Comparison of ENCODE assay signal across 23 mouse cellular contexts in the genomic region with DNA sequence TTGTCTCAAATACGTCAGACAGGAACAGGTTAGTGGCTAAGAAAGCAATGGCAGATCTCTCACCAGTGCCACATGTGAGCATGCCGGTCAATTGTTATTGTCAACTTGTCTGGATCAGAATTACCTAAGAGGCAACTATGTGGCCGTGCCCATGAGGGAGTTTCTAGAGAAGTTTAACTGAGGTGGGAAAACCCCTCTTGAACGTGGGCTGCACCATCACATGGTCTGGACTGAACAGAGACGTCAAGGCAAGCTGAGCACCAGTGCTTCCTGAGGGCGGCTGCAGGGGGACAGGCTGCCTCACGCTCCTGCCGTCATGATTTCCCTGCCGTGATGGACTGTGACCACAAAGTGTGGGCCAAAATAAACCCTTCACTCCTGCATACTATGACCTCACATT. TPM values are rescaled to one million over a fixed set of nuclear protein-coding genes. Genes with fewer than 3 reads are reported as not detected.
"Had no signal": no experiment of that assay in that cellular context is flagged by ENCODE, and none has a peak within 500 bp of the region (broad histone marks: within the 10 kb centered on the region; RNA-seq: fewer than 3 reads in every experiment).

No protein-coding gene starts in this region.

- H3K36me3 ChIP-seq: liver, embryonic 13.5 days; lung, embryonic 15.5 days; midbrain, embryonic 10.5 days; stomach, embryonic 15.5 days had no signal

- H3K4me1 ChIP-seq: stomach, embryonic 15.5 days had no signal

- H3K9me3 ChIP-seq: liver, embryonic 13.5 days; lung, embryonic 15.5 days; midbrain, embryonic 10.5 days; neural tube, embryonic 15.5 days; stomach, embryonic 15.5 days had no signal

- H3K27me3 ChIP-seq: liver, embryonic 13.5 days; lung, embryonic 15.5 days; neural tube, embryonic 15.5 days; stomach, embryonic 15.5 days had no signal

- H3K9ac ChIP-seq: liver, embryonic 13.5 days; liver, postnatal 0 days; lung, embryonic 15.5 days; neural tube, embryonic 15.5 days; stomach, embryonic 15.5 days had no signal

- H3K4me3 ChIP-seq: liver, embryonic 13.5 days; lung, embryonic 15.5 days; midbrain, embryonic 10.5 days; myocyte; neural tube, embryonic 15.5 days; stomach, embryonic 15.5 days had no signal

- H3K27ac ChIP-seq: kidney, postnatal 0 days; liver, embryonic 13.5 days; lung, embryonic 15.5 days; macrophage; midbrain, embryonic 10.5 days; neural tube, embryonic 15.5 days; stomach, embryonic 15.5 days had no signal

- H3K4me2 ChIP-seq: liver, embryonic 13.5 days; lung, embryonic 15.5 days; neural tube, embryonic 15.5 days; stomach, embryonic 15.5 days had no signal

- DNase-seq: kidney, adult 11 months; kidney, adult 9 months; kidney, postnatal 36 days; layer of hippocampus, adult 9-11 months; layer of hippocampus, postnatal 36 days; left cerebral cortex, postnatal 4 days; liver; liver, embryonic 13.5 days; liver, postnatal 0 days; lung, postnatal 14 days; midbrain, embryonic 14.5 days; retina, postnatal 1 day; right cerebral cortex, postnatal 4 days; spleen, adult 18-20 months; thymus, adult 2 months; thymus, postnatal 25 days had no signal

RNA-seq across cellular contexts. Expression of gene Rgs9, which starts 26.5 kb away (rescaled TPM):
- polyA plus RNA-seq: macrophage, myocyte had no signal
